Mouse (Mus musculus) intestine, postnatal 0 days (tissue): ENCODE results near the gene Evl. TPM values are rescaled to one million over a fixed set of nuclear protein-coding genes. Genes with fewer than 3 reads are reported as not detected.

ENCODE experiments used
- ATAC-seq: fragments of 200-750 bp; cut with Nextera tagmentation; 2 replicates; pipeline ENCODE4 v1.8.0; 2017; ENCODE audit warnings: mild to moderate bottlenecking, moderate TSS enrichment, moderate library complexity
- H3K27ac ChIP-seq: fragments of 300-500 bp; sonication (generic); 2 replicates; pipeline ENCODE4 v1.5.1; 2014; ENCODE audit warnings: mild to moderate bottlenecking, low read depth, low read length, moderate library complexity
- H3K27me3 ChIP-seq: fragments of 300-500 bp; sonication (generic); replicated peaks from 2 replicates; pipeline ENCODE4 v1.6.1; 2014; ENCODE audit warnings: low read length, mixed read lengths; ENCODE audit not compliant: control insufficient read depth, insufficient read depth
- H3K36me3 ChIP-seq: fragments of 300-500 bp; sonication (generic); 2 replicates; pipeline ENCODE4 v1.6.1; 2014; ENCODE audit warnings: mild to moderate bottlenecking, moderate library complexity; ENCODE audit not compliant: control insufficient read depth, insufficient read depth
- H3K4me1 ChIP-seq: fragments of 300-500 bp; sonication (generic); replicated peaks from 2 replicates; pipeline ENCODE4 v1.6.1; 2014; ENCODE audit warnings: antibody characterized with exemption, low read length, mixed read lengths; ENCODE audit not compliant: control insufficient read depth, insufficient read depth
- H3K4me2 ChIP-seq: fragments of 300-500 bp; sonication (generic); replicated peaks from 2 replicates; pipeline ENCODE4 v1.6.1; 2014; ENCODE audit warnings: low read depth, mild to moderate bottlenecking, moderate library complexity
- H3K4me3 ChIP-seq: fragments of 300-500 bp; sonication (generic); 2 replicates; pipeline ENCODE4 v1.5.1; 2014; ENCODE audit warnings: low read depth, low read length
- H3K9ac ChIP-seq: fragments of 300-500 bp; sonication (generic); 2 replicates; pipeline ENCODE4 v1.6.1; 2014; ENCODE audit warnings: mild to moderate bottlenecking, low read depth, low read length
- H3K9me3 ChIP-seq: fragments of 300-500 bp; sonication (generic); 2 replicates; pipeline ENCODE4 v1.6.1; 2016; ENCODE audit warnings: mixed run types; ENCODE audit not compliant: control insufficient read depth
- CTCF ChIP-seq: sonication (generic); IDR thresholded peaks from 2 replicates; pipeline ENCODE4 v1.5.1; 2016; ENCODE audit warnings: low read depth, mild to moderate bottlenecking, control low read depth, antibody characterized with exemption, moderate library complexity
- WGBS: fragments of 180-500 bp; shearing (Covaris S2); extraction: QIAGEN DNeasy Blood & Tissue Kit; methylation state at CpG from one replicate; pipeline ENCODE4 v1.1.7; 2014; 5-methylcytosine and 5-hydroxymethylcytosine counted together
- polyA plus RNA-seq: library from polyadenylated mRNA; unstranded; fragments of >200 nt; fragmentation: Nextera tagmentation; extraction: Ambion mirVana; gene quantifications from 2 replicates; pipeline ENCODE4 v1.2.1, GENCODE M21; 2015

The Evl gene
- polyA plus RNA-seq, 1 experiment from 2014 or later: 20.5 TPM

DNA sequence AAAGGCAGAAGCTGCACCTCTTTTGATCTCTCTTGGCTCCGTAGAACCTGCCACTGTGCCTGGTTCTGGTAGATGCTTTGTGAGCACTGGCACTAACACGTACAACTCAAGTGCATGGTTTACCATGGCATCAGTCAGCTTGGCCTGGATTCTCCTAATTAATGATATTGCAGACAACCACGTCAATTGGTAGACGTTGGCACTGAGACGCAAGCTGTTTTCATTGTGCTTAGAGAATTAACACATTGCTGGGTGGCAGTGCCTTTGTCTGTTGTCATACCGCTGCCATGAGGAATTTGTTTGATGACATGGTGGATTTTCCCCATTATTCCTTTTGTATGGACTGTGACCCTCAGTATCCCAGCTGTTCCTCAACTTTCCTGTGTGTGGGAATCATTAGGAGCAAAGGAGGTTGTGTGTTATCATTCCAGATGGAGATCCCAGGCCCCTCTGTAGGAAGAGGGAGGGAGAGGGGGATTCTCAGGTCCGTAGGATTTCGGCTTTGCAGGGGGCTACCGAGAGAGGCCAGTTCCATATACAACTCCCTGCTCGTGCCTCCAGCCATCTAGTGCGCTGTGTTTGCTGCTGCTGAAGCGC, 10.5 kb downstream of the Evl start:
- 83% methylated on average over 12 of the region's 12 CpGs for WGBS
- Histone ChIP-seq H3K4me2 (no peak overlapping the region), H3K9me3 (no peaks in the 10 kb centered on the region), H3K27me3 (no peaks in the 10 kb centered on the region), H3K4me3 (no peak overlapping the region), H3K4me1 (no peaks in the 10 kb centered on the region), H3K9ac (no peak overlapping the region), H3K36me3 (no peaks in the 10 kb centered on the region), H3K27ac (no peak overlapping the region)
- ATAC-seq: no peak
- no peak for TF ChIP-seq CTCF

DNA sequence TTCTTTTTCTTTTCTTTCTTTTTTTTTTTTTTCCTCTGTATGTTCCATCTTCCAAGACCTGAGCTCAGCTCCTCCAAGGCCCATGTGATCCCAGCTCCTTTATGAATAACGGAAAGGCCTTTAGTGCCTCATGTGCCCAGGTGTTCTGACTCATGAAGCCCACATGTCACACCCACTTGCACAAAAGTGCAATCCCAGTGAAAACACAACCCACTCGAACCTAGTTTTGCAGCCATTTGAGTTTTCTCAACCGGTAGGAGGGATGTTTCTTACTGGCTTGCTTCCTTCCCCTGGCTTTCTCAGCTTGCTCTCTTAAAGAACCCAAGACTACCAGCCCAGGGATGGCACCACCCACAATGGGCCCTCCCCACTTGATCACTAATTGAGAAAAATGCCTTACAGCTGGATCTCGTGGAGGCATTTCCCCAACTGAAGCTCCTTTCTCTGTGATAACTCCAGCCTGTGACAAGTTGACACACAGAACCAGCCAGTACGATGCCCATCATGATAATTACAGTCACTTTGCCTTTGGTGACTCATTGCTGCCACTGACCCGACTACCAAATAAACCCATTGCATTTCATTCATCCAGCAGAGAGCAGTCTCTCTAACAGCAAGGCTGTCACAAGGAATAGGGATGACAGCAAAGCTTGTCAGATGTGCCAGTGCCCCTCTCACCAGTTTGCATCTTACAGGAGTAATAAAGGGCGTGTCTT, 24.8 kb downstream of the Evl start:
- H3K4me3 ChIP-seq: no peak overlapping the region
- ATAC-seq: no peak
- no peak for TF ChIP-seq CTCF
- H3K4me2 ChIP-seq: no peak overlapping the region
- no peaks in the 10 kb centered on the region for H3K36me3 ChIP-seq
- no peaks in the 10 kb centered on the region for H3K9me3 ChIP-seq
- no peaks in the 10 kb centered on the region for H3K27me3 ChIP-seq
- no peak overlapping the region for H3K27ac ChIP-seq
- 74% methylated on average over 7 of the region's 7 CpGs for WGBS
- no peaks in the 10 kb centered on the region for H3K4me1 ChIP-seq
- no peak overlapping the region for H3K9ac ChIP-seq

DNA sequence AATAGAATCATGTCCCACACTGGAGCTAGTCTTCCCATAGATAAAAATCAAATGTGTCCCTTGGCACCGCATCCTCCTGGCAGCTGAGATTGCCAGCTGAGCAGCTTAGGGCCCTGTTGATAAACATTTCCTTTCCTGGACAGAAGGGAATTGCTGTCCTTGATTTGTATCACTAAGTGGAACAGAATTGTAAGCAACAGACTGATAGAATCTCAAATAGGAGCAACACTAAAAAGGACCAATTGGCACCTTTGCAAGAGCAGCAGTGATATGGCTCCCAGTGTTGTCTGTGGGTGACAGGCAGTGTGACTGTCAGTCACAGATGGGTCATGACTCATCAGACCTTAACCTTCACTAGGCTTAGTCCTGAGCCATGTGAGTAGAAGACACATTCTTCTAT, 29.3 kb downstream of the Evl start:
- Histone ChIP-seq H3K36me3 (no peaks in the 10 kb centered on the region), H3K27me3 (no peaks in the 10 kb centered on the region), H3K4me1 (no peaks in the 10 kb centered on the region), H3K27ac (no peak overlapping the region), H3K9ac (no peak overlapping the region), H3K9me3 (no peaks in the 10 kb centered on the region), H3K4me2 (no peak overlapping the region), H3K4me3 (no peak overlapping the region)
- WGBS: 52% methylated on average over 1 of the region's 1 CpGs
- no peak for ATAC-seq
- TF ChIP-seq CTCF: no peak

DNA sequence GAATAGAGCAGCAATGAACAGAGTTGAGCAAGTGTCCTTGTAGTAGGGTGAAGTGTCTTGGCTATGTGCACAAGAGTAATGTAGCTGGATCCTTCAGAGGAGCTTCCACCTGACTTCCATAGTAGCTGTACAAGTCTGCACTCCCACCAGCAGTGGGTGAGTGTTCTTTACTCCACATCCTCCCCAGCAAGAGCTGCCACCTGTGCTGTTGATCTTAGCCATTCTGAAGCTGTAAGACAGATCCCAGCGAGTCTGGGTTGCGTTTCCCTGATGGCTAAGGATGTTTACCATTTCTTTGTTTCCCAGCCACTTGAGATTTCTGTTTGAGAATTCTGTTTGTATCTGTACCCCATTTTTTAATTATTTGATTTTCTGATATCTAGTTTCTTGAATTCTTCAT, 35.6 kb downstream of the Evl start:
- TF ChIP-seq CTCF: no peak
- Histone ChIP-seq H3K4me1 (no peaks in the 10 kb centered on the region), H3K4me3 (no peak overlapping the region), H3K9me3 (no peaks in the 10 kb centered on the region), H3K36me3 (no peaks in the 10 kb centered on the region), H3K9ac (no peak overlapping the region), H3K4me2 (no peak overlapping the region), H3K27ac (no peak overlapping the region), H3K27me3 (no peaks in the 10 kb centered on the region)
- ATAC-seq: no peak
- WGBS: 68% methylated on average over 2 of the region's 2 CpGs

DNA sequence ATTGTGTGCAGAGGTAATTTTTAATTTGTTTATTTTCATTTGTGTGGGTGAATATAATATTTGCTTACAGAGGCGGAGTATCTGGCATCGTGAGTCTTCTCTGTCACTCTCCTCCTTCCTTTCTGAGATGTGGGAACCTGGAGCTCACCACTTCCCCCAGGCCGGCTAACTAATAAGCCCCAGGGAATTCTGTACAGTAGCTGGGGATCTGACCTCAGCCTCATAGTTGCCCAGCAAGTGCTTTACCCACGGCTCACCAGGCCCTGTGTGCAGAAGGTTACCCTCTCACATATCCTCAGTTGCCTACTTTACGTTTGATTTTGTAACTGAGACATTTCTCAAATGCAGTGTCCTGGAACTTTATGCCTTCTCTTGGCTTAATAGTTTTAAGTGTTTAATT, 37.1 kb downstream of the Evl start:
- no peak overlapping the region for H3K27ac ChIP-seq
- TF ChIP-seq CTCF: no peak
- H3K27me3 ChIP-seq: no peaks in the 10 kb centered on the region
- WGBS: 71% methylated on average over 5 of the region's 5 CpGs
- H3K4me3 ChIP-seq: no peak overlapping the region
- no peaks in the 10 kb centered on the region for H3K9me3 ChIP-seq
- no peaks in the 10 kb centered on the region for H3K4me1 ChIP-seq
- H3K9ac ChIP-seq: no peak overlapping the region
- ATAC-seq: no peak
- no peak overlapping the region for H3K4me2 ChIP-seq
- no peaks in the 10 kb centered on the region for H3K36me3 ChIP-seq

DNA sequence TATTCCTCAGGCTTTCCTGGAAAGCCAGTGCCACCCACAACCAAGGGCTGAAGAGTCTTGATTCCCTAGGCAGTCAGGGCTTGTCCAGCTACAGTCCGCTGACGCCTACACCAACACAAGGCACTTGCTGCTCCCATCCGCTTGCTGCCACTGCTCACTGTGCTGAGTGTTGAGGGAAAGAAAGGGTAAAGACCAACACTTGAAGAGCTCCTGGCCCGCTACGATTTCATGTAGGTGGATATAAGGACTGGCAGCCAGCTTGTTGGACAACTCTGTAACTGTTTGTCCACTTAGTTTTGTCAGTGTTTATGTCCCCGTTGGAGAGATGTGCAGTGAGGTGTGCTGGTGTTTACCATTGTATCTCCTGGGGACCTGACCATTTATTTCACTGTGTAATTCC, 38.3 kb downstream of the Evl start:
- 84% methylated on average over 6 of the region's 6 CpGs for WGBS

More for the DNA sequence above, 38.3 kb downstream of the Evl start:
- no peak for TF ChIP-seq CTCF
- Histone ChIP-seq H3K4me2 (no peak overlapping the region), H3K27ac (no peak overlapping the region), H3K9me3 (no peaks in the 10 kb centered on the region), H3K27me3 (no peaks in the 10 kb centered on the region), H3K9ac (no peak overlapping the region), H3K4me3 (no peak overlapping the region), H3K4me1 (no peaks in the 10 kb centered on the region), H3K36me3 (no peaks in the 10 kb centered on the region)
- ATAC-seq: no peak
